Mouse (Mus musculus) kidney, adult 18-20 months (tissue): Measurements from ENCODE around the gene Gm20388.
A peak's percentile ranks its signal among the peaks of the same experiment; 100 is the strongest.

Experiments used
- DNase-seq: peaks from one replicate; pipeline ENCODE4 v3.0.0; 2021

Gene Gm20388

GRCm38 (mm10) chr8:123283991-123284390 lies 3373.3 kb downstream of the Gm20388 start:
- DNase-seq: no peak

DNA sequence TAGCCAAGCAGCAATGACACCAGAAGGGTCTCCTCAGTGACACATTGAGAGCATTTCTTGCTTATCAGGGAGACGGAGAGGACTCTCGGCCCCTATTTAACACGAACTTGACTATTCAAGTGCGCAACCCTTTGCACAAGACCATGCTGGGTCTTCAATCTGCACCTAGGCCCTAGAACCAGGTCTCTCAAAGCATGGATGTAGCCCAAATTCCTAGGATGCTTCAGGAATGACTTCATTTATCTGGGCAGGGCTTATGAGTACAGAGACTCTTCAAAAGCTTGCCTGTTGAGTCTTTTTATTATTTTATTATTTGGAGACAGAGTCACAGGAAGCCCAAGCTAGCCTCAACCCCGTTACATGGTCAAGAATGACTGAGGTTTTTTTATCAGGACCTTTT lies 3373.9 kb downstream of the Gm20388 start:
- no peak for DNase-seq

DNA sequence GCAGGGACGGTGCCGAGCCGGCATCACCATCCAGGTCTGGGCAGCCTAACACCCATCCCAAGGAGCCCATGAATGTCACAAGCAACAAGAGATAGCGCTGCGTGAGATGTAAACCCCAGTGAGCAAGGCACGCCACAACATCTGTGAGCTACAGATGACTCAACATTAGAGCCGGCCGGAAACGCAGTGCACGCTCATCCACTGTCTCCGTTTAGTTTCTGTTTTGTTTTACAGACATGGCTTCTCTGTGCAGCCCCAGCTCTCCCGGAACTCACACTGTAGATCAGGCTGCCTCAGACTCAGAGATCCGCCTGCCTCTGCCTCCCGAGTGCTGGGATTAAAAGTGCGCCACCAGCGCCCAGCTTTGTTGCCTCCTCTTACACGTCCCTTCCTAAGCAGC lies 3376.7 kb downstream of the Gm20388 start:
- DNase-seq: no peak

DNA sequence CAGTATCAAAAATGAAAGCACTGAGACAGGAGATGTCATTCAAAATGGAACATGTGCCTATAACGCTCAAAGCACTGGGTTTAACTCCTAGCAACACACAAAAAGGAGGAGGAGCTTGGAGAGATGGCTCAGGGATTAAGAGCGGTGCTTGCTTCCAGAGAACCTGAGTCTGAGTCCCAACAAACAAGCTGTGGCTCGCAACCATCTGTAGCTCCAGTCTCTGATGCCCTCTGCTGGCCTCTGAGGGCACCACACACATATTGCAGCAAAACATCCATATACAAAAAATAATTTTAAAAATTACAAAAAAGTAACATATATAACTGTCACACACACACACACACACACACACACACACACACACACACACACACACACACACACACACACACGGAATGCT lies 3379.5 kb downstream of the Gm20388 start:
- DNase-seq: peak; percentile 60

- no peak for DNase-seq
These were observed 3380.0 kb downstream of the Gm20388 start for GRCm38 (mm10) chr8:123290679-123291078.

GRCm38 (mm10) chr8:123291716-123292115 lies 3381.1 kb downstream of the Gm20388 start:
- no peak for DNase-seq

DNA sequence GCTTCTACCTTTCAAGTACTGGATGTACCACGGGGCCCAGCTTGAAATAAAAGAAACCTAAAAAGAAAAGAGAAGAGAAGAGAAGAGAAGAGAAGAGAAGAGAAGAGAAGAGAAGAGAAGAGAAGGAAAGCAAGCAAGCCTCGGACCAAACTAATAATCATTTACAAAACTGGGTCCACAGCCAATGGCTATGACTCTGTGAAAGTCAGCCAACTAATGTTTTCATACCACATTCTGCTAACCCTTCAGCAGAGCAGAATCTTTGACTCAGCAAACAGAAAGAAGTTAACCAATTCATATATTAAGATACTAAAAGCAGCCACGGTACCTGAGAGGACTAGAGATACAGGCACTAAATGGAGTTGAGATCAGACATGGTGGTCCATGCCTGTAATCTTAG lies 3381.6 kb downstream of the Gm20388 start:
- DNase-seq: no peak

DNA sequence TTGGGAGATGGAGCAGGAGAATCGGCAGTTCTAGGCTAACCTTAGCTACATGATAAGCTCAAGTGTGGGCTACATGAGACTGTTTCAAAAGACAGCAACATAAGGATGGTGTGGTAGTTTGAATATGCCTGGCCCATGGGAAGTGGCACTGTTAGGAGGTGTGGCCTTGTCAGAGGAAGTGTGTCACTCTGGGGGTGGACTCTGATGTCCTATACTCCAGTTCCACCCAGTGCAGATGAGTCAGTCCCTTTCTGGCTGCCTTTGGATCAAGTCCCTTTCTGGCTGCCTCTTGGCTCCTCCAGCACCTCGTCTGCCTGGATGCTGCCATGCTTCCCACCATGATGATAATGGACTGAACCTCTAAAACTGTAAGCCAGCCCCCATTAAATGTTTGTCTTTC lies 3382.1 kb downstream of the Gm20388 start:
- no peak for DNase-seq

GRCm38 (mm10) chr8:123298301-123298700 lies 3387.7 kb downstream of the Gm20388 start:
- DNase-seq: peak; percentile 11

- DNase-seq: no peak
These were observed 3398.1 kb downstream of the Gm20388 start for GRCm38 (mm10) chr8:123308738-123309137.

DNA sequence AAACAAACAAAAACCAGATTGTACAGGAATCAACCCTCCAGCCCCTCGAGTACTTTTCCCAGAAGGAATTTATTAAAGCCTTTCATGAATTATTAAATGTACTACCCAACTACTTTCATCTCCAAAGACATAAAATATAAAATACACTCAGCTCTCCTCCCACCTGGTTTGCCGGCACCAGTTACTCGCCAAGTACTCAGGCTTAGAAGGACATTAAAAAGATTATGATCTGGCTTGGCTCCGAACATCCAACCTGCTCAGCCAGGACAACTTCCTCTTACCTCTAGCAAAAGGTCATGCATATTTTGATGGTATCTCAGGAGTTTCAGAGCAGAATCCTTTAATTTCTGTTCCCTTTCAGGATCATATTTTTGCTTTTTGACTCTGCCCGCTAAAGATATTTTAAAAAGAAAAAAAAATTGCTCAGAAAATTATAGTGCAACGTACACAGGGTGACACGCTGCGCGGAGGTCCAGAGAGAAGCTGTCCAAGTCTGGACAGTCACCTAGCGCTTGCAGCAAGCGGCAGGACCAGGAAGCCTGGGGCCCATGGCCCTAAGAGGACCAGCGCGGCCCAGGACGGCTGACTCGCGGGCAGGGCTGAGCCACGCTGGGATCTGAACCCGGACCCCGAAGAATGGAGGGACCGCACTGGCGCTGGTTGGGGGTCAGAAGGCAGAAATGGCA lies 3407.3 kb downstream of the Gm20388 start:
- DNase-seq: no peak

GRCm38 (mm10) chr8:123318467-123318911 lies 3407.8 kb downstream of the Gm20388 start, which contains the start of gene Fanca:
TSS of gene Fanca (minus strand) at chr8:123318576.
- DNase-seq: peak; percentile 93

DNA sequence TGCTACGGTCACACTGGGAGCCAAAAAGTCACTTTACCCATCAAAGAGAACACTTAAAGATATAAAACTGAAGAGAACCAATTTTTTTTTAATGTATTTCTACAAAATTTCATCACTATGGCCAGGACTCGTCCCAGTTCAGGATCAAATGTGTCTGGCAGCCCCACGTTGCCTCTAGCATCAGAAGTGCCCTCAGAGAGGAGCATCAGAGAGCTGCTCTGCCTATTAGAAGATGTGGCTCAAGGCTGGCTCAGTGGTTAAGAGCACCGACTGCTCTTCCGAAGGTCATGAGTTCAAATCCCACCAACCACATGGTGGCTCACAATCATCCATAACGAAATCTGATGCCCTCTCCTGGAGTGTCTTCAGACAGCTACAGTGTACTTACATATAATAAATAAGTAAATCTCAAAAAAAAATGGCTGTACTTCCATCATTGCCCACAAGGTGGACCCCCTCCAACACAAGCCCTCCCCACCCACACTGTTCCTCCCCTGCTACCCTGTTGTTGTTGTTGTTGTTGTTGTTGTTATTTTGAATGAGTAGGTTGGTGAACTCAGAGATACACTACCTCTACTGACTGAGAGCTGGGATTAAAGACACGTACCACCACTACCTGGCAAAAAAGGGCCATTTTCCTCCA lies 3409.0 kb downstream of the Gm20388 start:
- DNase-seq: no peak

DNA sequence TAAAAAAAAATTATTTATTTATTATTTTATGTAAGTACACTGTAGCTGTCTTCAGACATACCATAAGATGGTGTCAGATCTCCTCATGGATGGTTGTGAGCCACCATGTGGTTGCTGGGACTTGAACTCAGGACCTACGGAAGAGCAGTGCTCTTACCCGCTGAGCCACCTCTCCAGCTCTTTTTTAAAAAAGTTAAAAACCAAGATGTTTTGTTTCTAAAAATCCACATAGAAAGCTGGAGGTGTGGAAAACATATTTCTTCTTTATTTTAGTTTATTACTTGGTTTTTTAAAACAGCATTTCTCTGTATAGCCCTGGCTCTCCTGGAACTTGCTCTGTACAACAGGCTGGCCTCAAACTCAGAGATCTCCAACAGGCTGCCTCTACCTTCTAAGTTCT lies 3417.9 kb downstream of the Gm20388 start:
- DNase-seq: no peak

DNA sequence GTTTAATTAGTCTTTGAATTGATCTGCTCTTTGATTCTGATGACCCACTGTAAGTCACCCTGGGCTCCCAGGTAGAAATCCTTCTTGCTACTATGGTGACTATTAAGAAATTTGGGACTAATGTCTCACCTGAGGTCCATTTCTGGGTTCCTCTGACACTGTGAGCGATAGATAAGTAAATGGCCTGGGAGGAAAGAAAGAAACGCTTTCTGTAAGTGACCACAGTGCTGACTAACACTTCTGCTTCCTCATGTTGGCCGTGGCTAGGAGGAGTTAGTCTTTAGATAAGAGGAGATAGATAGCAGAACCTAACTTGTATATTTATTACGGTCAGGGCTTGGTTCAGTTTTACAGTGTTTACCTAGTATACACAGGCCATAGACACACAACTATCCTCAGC lies 3418.7 kb downstream of the Gm20388 start:
- no peak for DNase-seq

- peak; percentile 14 for DNase-seq
These were observed 3419.3 kb downstream of the Gm20388 start for GRCm38 (mm10) chr8:123329961-123330360.

- DNase-seq: no peak
These were observed 3420.1 kb downstream of the Gm20388 start for GRCm38 (mm10) chr8:123330701-123331100.

GRCm38 (mm10) chr8:123331301-123331700 lies 3420.7 kb downstream of the Gm20388 start:
- no peak for DNase-seq

- DNase-seq: no peak
These were observed 3421.2 kb downstream of the Gm20388 start for GRCm38 (mm10) chr8:123331810-123332209.

DNA sequence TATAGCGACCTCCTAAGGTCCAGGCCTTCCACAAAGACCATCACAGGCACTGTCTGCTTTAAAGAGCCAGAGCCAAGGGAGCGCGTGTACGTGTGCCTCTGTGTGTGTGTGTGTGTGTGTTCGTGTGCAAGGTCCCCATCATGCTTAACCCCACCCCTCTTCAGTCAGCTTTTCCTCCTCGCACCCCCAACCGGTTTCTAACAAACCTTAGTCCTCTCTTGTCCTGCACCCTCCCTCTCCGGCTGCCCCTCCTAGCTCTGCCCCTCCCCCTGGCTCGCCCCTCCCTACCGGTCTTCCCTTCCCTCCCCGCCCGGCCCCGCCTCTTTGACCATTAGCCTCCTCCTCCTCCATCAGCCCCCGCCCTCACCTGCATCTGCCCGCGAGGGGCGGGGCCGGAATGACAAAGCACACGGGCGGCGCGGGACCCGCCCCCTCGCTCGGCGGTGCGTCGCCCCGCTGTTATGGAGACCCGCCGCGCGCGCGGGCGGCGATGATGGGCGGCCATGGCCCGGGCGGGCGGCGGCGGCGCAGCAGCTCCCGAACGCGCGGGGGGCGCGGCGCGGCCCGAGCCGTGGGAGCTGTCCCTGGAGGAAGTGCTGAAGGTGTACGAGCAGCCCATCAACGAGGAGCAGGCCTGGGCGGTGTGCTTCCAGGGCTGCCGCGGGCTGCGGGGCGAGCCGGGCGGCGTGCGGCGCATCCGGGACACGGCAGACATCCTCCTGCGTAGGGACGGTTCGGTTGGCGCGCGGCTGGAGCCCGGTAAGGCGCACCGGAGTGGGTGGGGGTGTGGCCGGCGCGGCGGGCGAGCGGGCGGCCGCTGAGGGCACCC lies 3421.8 kb downstream of the Gm20388 start, which contains the start of gene Spire2:
TSS of gene Spire2 (plus strand) at position 452 of the 829 bp plus-strand sequence.
- peak; percentile 78 for DNase-seq

DNA sequence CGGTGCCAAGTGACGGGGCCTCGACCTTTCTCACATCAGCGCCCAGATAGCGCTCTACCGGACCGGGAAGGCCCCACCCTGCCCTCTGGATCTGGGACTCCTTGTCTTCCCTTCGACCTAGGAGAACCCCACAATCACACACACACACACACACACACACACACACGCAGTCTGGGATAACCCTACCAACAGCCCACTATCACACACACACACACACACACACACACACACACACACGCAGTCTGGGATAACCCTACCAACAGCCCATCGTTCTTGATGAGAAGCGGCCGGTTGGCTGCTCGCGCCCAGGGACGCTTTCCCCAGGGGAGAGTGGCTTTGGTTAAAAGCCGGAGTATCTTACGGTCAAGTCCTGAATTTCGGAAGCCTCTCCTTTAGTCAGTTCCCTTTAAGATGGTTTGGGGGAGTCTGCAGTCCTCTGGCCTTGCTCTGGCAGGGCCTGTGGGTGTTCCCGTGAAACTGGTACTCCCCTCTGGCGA lies 3422.5 kb downstream of the Gm20388 start:
- no peak for DNase-seq

DNA sequence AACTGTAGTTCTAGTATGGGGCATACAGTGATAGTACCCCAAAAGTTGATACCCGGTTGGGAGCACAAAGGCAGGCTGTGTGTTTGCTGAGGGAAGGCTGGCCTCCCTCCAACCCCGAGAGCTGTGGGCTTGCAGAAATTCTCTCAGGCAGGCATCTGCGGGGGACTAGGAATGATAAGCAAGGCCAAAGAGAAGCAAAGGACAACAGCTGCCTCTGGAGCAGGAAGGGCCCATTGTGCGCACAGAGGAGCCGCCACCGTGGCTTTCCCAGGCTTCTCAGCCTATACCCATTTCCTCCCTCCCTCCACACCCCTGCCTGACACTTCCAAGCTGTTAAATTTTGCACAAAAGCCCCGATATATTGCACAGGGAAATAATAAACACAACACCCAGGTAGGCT lies 3423.2 kb downstream of the Gm20388 start:
- no peak for DNase-seq

- DNase-seq: no peak
These were observed 3423.8 kb downstream of the Gm20388 start for GRCm38 (mm10) chr8:123334467-123334866.
